Mouse (Mus musculus) layer of hippocampus, adult 9-10 months (tissue): ENCODE results near the gene A930017K11Rik.

ENCODE experiments used
- DNase-seq: peaks from one replicate; pipeline ENCODE4 v3.0.0; 2022; ENCODE audit warnings: low spot score

A930017K11Rik gene

DNA sequence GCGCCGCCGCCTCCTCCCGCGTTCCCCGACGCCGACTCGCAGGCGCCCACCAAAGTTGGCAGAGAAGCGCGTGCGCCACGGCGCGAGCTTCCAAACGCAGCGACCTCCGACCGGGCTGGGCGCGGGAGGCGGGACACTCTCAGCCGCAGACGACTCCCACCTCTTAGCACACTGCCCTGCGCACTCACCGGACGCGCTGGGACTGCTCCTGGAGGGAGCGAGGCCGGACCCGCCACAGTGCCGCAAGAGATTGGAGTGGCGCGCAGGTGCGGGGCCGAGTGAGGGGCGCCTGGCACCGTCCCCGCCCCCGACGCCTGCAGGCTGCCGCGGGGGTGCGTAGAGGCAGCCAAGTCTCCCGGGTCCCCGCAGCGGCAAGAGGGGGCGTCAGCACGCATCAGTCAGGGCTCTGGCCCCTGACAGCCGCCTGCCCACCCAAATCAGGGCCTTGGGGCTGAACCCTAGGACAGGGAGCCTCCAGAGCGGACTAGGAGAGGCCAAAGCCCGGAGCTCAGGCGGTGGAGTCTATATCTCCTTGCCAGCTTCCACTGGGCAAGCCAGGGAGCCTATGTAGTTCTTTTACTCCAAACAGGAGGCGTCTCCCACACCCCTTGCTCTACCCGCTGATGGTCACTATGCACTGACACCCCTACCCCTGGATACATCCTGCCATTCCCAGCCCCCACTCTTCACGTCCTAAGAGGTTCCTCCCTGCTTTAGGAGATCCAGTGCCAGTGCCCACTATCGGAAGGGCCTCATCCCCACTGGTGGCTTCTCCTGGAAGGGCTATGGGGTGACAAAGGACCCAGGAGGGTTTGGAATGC is at the start of gene A930017K11Rik:
A930017K11Rik (minus strand) TSS at position 763 of the 821 bp plus-strand sequence.
- DNase-seq: no peak

DNA sequence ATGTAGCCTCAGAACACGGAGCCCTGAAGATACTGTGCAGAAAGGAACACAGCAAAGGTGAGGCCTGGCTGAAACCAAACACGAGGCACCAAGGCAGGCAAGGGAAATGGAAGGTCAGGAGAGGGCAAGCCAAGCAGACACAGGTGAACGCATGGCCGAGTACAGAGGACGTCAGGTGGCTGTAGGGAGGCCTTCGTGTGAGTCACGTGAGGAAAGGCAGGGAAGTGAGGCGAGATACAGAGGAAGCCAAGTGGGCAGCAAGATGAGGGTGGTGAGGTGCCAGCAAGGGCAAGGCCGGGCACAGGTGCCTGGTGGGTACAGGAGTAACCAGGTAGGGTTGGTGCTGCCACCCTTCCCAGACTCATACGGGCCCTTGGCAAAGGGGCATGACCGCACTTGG is 46.1 kb upstream of the A930017K11Rik start:
- no peak for DNase-seq

DNA sequence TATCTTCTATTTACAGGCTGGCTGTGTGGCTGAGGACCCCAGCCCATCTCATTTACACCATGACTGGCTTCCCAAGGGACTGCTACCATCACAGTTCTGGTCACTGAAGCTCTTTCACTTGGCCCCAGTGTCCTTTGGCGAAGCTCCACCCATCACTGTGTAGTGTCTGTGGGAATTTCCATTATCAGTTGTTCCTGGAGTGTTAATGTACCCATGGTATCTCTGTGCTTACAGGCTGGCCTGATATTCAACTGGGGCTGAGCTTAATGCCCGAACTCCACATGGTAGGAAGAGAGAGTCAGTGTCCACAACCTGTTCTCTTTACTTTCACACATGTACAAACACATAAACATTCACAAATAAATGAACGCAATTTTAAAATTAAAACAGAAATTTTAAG is 41.1 kb upstream of the A930017K11Rik start:
- DNase-seq: no peak

DNA sequence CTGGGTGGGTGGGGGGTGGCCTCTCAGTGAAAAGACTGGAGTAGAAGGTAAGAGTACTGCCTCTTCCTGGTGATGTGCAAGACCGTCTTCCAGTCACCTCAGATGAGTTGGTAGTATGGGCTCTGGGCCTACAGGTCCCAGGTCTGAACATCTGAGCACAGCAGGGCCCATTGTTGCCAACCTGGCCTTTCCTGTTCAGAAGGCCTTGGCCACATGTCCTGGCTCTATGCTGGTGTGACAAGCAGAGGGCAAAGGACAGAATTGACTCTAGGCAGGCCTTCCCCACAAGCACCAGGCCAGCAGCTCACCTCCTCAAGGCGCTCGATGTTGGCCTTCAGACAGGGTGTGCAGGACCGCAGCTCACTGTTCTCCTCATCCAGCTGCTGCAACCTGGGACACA is 39.9 kb upstream of the A930017K11Rik start:
- DNase-seq: no peak

GRCm38 (mm10) chr17:25990331-25990730 is 38.0 kb upstream of the A930017K11Rik start:
- no peak for DNase-seq

GRCm38 (mm10) chr17:25985306-25986294 is 33.2 kb upstream of the A930017K11Rik start, which contains the start of gene Capn15:
Gene Capn15, minus strand, starts transcription at chr17:25985796.
- peak; percentile 92 for DNase-seq

DNA sequence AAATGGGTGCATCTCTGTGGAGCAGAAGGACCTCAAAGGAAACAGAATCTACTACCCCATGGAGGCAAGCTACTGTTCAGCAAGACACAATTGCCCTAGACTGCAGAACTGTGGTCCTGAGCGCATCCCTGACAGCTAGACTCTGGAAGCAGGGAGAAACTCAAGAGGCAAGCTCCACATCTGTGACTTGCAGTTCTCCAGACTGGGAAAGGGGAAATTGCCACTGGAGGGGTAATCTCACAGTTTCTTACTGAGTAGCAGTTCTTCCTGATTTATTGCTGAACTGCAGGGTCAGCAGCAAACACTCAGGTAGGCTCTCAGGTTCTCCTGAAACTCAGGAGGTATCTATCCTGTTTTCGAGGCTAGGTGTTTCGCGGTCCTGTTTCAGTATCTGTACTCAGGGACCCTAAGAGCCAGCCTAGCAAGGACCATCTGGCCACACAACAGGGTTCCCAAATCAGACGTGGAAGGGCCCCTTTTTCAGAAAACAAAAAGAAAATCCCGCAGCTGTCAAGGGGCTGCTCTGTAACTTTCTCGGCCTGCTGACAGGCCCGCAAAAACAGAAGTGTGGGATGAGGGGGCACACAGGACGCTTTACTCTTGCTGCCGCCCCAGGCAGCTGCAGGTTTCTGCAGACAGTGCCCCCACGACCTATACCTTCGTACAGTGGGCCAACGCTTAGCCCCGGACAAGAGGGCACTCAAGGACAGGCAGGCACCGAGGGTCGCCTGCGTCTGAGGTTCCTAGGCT is 32.4 kb upstream of the A930017K11Rik start:
- no peak for DNase-seq

DNA sequence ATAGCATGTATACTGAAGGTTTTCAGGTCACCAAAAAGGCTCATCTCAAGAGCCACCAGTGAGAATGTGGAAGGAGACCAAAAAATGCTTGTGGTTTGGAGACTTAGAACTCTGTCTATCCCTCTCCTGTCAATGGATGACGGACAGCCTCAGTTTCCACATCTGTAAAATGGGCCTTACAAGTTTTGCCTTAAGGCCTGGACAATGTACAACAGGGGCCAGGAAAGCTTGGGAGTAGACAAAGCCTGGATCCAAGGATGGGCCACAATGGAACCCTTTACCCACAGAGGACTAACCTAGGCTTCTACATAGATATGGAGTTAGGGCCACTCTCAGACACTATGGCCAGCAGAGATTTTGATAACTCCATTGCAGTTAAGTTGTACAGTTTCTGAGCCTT is 31.7 kb upstream of the A930017K11Rik start:
- DNase-seq: no peak

GRCm38 (mm10) chr17:25982913-25983312 is 30.5 kb upstream of the A930017K11Rik start:
- no peak for DNase-seq

DNA sequence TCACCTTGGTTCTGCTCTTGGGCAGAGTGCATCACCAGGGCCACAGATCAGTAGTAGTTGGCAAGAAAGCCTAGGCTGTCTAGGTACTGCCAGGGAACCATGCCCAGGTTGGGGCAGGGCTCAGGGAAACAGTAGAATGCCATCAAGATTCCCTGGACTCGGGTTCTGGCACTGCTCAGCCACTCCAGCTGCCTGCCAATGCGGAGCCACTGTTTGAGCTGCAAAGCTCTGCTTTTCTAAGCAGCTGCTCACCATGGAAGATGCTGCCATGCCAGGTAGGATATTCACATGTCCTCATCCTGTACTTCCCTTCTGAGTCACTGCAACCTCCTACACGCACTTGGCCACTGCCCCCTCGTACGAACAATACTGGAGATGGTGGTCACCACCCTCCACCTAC is 28.5 kb upstream of the A930017K11Rik start:
- no peak for DNase-seq

- no peak for DNase-seq
These were observed 27.7 kb upstream of the A930017K11Rik start for GRCm38 (mm10) chr17:25979829-25980738.

GRCm38 (mm10) chr17:25970954-25971707 is 18.8 kb upstream of the A930017K11Rik start:
- no peak for DNase-seq

DNA sequence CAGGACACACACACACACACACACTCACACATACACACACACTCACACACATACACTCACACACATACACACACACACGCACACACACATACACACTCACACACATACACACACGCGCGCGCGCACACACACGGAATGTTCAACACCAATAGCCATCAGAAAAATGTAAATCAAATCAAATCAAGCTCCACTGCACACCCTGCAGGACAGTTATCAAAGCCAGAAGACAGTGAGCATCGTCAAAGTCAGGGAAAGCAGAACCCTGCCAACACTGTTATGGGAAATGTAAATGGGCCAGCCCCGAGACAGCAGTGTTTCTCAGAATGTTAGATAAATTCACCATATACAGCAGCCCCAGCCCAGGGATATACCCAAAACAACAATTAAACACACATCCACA is 18.1 kb upstream of the A930017K11Rik start:
- DNase-seq: no peak

- DNase-seq: no peak
These were observed 15.8 kb upstream of the A930017K11Rik start for GRCm38 (mm10) chr17:25968176-25968575.

GRCm38 (mm10) chr17:25967652-25968051 is 15.3 kb upstream of the A930017K11Rik start:
- no peak for DNase-seq

- no peak for DNase-seq
These were observed 11.9 kb upstream of the A930017K11Rik start for GRCm38 (mm10) chr17:25964271-25964670.

- DNase-seq: no peak
These were observed 10.1 kb upstream of the A930017K11Rik start for GRCm38 (mm10) chr17:25962413-25962905.

GRCm38 (mm10) chr17:25961566-25961965 is 9.2 kb upstream of the A930017K11Rik start:
- DNase-seq: no peak

- DNase-seq: no peak
These were observed 7.5 kb upstream of the A930017K11Rik start for GRCm38 (mm10) chr17:25959630-25960467.
